Mouse (Mus musculus): ENCODE measurements around the gene Dab2ip. TPM values are rescaled to one million over a fixed set of nuclear protein-coding genes. Genes with fewer than 3 reads are reported as not detected.

Dab2ip gene
- 10 to 100 TPM; 41.7 to 46.3 TPM for total RNA-seq (2021)
- long read RNA-seq, experiment 1, full-length matches to known transcripts: 2 of 47 reads
- long read RNA-seq, experiment 1, partial matches to known transcripts: 25 of 47 reads
- long read RNA-seq, experiment 1, other reads (novel, unspliced or antisense): 20 of 47 reads
- long read RNA-seq, experiment 2, full-length matches to known transcripts: 2 of 49 reads
- long read RNA-seq, experiment 2, partial matches to known transcripts: 17 of 49 reads
- long read RNA-seq, experiment 2, other reads (novel, unspliced or antisense): 30 of 49 reads

DNA sequence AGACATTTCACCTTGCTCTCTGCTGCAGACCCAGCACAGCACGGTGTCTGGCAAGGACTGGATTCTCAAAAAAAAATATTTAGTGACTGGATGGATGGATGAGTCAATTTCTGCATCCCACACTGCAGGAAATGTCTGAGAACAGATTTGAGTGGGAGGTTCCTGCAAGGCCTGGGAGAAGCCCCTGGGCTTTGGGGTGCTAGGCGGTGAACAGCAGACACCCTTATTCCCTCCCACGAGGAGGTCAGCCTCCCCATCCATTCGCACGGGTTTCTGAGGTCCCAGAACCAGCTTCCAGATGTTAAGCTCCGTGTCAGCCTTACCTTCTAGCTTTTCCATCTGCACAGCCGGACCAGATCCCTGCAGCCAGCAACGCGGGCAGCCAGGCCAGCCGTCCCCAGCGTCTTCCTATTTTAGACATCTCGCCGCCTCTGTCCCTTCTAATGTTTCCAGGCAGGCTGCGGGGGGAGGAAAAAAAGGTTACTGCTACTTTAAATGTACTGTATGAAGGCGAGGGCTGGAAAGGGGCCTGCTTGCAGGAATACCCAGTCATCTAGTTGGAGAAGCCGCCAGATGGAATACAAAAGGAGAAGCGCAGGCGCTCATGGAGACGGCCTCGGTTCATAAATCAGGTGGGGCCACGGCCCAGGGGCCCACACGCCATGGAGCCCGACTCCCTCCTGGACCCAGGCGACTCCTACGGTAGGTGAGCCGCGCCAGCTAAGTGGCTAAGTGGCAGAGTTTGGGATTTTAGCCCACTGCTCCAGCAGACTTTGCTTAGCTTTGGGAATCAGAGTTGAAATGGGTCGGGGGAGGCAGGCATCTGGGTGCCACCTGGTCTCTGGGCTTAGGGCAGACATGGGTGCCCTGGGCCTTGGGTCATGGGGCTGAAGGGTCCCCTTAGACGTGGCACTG, at the start of gene Dab2ip:
Dab2ip (plus strand) TSS at position 356 of the 915 bp plus-strand sequence.
- DNase-seq (ENCODE audit: low spot score): peak; percentile 75

DNA sequence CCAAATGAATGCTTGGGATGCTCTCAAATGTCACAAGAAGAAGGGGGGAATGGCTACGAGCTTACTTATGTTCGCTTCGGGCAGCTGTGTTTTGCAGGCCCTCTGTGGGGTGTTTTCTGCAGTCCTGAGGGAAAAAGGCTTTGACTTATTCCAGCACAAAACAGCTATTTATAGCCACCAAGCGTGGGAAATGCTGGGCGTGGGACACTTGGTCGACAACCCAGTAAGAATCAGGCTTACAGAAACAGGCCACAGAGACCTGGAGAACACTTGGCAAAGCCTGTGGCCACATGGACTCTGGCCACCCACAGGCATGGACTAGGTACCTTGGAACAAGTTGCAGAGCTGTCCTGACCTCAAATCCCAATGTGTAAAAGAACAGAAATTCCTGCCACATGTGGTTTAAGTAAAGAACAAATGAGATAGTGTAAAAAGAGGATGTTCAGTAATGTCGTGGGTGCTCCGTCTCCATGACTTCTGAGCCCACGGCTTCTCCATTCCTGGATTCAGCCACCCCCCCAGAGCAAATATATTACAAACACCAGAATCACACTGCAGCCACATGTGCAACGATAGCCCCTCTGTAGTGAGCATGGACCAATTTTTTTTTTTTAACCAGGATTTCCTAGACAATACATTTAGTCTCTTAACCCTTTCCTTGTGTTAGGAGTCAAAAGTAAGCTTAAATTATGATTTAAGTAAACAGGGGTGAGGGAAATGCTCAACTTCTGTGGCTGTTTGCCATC, 49.3 kb upstream of the Dab2ip start:
- DNase-seq (ENCODE audit: low spot score): peak; percentile 59

DNA sequence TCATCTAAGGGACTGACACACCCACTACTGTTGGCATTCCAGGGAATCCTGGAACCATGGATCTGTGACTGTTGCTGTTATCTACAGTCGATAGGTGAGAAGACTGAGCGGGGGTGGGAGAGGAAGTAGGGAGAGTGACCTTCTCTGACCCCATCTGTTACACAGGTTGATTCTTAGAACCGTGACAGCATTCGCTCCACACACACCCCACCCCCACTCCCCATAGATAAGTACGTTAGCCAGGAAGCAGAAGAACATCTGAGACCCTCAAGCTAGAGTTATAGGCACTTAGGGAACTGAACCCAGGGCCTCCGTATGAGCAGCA, 48.8 kb upstream of the Dab2ip start:
- DNase-seq (ENCODE audit: low spot score): no peak

DNA sequence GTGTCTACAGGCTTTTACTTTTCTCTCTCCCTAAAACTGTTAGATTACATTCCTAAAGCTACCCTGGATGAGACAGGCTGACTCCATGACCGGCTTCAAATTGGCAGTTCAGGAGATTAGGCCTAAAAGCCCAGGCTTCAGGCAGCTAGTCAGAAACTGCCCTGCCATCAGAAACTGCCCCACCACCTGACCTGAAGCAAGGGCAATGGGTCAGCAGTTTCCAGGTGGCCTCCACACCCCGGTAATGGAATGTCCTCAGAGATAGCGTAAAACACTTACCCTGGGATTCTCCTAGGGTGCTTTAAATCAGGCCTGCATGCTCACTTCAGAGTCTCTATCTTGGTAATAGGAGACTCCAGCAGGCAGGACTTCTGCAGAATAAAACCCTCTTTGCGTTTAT, 48.2 kb upstream of the Dab2ip start:
- DNase-seq (ENCODE audit: low spot score): no peak

DNA sequence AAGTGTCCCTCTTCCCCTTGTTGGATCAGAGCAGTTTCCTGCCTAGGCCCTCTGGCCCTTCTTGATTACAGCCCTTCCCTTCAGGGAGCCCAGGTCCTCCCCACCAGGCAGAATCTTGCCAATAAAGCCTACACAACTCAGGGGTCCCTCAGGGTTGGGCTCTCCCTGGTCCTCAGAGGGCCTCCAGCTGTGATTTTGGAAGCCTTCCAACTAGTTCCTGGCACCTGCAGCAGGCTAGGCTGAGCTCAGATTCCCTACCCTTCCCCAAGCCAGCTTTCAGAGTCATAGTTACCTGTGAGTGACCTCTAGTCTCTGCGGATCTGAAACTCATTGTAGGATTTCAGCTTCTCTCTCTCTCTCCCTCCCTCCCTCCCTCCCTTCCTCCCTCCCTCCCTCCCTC, 47.1 kb upstream of the Dab2ip start:
- no peak for DNase-seq (ENCODE audit: low spot score)

DNA sequence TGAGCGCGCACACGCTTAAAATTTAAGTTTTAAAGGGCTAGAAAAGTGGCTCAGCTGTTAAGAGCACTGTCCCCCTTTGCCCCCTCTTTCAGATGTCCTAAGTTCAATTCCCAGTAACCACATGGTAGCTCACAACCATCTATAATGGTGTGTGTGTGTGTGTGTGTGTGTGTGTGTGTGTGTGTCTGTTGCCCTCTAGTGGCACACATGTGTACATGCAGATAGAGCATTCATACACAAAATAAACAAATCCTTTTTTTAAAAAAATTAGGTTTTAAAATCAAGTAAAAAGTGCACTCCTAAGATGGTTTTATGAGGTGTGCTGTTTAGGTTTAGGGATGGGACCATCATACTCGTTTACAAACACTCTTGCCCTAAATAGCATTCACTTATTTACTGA, 45.8 kb upstream of the Dab2ip start:
- no peak for DNase-seq (ENCODE audit: low spot score)

DNA sequence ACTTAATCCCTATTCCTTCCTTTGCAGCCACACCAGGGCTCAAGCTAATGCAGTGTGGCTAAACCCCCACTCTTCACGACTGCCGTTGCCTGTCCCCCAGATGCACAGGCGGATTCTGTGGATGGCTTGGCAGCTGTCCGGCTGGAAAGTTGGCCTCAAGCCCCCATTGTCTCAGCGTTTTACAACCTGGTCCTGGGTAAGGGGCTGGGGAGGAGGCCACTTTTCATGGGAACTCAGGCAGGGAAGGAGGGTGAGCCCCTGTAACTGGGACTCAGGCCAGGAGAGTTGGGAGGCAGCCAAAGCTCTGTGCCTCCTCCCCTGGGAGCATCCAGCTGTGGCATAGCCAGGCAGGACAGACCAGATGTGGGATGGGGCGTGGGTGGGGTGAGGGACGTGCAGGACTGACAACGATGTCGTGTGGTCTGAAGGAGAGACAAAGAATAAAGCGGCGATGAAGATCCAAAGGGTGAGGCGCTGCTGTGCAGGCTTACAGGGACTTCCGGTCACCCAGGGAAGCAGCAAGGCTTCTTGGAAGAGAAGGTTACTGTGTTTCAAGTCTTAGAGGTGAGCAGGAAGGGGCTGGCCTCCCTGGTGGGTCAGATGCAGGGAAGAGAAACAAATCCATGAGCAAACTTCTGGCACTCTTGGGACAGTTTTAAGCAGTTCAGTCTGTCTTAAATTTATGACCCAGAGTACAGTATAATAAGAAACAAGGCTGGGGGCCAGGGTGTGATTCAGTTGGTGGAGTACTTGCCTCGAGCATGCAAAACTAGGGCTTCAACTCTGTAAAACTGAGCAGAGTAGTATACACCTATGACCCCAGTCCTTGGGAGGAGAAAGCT, 43.8 kb upstream of the Dab2ip start:
- DNase-seq (ENCODE audit: low spot score): peak; percentile 35

DNA sequence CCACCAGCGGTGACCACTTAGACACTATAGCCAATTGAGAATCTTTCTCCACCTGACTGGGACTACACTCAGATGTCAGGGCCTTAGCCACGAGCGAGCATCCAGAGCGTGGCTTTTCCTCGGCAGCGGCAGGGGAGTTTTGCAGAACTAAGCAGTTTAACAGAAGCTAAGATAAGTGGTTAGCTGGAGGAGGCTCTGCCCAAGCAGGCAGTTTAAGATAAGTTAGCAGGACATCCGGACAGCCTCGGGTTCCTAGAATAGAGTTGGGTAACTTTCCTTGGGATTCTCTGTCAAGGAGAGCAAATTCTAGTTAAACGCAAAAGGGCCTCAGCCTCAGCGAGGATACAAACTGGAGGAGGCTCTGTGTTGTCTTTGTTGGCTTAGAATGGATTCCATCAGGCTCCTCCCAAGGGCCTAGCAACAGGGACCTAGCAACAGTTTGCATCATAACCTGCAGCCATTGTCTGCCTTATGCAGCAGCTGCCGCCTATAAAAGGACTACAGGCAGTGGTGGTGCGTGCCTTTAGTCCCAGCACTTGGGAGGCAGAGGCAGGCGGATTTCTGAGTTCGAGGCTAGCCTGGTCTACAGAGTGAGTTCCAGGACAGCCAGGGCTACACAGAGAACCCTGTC, 31.3 kb upstream of the Dab2ip start:
- no peak for DNase-seq (ENCODE audit: low spot score)

DNA sequence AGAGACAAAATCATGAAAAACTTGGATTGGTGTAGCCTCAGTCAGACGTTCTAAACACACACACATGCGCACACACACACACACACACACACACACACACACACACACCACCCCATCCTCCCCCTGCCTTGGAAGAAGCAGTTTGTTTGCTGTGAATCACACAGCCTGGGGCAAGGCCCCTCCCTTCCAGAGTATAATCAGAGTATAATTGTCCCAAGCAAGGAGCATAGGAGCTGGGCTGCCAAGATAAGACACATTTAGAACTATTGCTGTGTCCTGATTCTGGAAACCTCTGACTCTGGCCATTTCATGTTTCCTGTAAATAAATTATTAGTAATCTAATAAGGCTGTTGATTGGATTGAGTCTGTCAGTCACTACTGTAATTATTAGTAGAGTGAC, 29.0 kb upstream of the Dab2ip start:
- DNase-seq (ENCODE audit: low spot score): no peak

DNA sequence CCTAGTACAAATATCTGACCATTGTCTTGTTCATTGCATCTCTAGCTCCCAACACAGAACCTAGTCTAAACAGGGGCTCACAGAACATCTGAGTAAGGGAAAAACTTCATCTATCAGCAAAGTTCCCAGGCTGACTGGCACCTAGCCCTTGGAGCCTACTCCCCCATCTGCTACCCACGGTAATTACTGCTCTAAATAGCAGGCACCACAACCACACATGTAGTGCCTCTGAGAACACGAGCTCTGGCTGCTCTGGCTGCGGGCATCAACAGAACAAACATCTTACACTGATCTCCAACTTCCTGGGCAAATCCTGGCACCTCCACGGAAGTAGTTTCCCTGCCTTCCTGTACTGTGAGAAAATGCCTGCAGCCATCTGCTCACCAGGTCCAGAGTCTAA, 28.2 kb upstream of the Dab2ip start:
- no peak for DNase-seq (ENCODE audit: low spot score)

DNA sequence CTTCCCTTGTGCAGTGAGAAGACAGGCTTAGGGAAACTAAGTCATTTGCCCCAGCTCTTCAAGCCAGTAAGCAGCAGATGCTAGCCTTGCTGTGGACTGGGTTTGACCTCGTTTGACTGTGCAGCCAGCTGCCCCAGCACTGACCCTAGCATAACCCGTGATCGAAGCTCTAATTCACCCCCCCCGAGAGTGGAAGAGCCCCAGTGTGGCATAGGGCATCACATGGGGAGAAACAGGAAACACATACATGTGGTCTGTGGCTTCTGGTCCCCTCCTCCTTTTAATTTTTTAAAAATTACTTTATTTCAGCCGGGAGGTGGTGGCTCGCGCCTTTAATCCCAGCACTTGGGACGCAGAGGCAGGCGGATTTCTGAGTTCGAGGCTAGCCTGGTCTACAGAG, 27.3 kb upstream of the Dab2ip start:
- DNase-seq (ENCODE audit: low spot score): no peak

DNA sequence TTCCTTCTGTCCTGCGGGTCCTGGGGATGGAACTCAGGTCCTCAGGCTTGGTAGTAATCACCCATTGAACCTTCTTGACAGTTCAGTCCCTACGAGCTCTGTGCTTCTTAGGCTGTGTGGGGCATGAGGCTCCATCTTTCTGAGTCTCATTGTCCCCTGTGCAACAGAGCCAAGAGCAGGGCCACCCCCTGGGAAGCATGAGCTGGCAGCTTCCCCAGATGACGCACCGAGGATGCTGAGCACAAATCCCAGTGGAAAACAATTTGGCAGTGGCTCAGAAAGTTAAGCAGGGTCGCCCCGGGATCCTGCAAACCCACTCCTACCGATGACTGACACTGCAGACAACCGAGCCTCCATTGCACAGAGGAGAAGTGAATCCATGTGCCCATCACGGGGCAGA, 24.4 kb upstream of the Dab2ip start:
- no peak for DNase-seq (ENCODE audit: low spot score)

DNA sequence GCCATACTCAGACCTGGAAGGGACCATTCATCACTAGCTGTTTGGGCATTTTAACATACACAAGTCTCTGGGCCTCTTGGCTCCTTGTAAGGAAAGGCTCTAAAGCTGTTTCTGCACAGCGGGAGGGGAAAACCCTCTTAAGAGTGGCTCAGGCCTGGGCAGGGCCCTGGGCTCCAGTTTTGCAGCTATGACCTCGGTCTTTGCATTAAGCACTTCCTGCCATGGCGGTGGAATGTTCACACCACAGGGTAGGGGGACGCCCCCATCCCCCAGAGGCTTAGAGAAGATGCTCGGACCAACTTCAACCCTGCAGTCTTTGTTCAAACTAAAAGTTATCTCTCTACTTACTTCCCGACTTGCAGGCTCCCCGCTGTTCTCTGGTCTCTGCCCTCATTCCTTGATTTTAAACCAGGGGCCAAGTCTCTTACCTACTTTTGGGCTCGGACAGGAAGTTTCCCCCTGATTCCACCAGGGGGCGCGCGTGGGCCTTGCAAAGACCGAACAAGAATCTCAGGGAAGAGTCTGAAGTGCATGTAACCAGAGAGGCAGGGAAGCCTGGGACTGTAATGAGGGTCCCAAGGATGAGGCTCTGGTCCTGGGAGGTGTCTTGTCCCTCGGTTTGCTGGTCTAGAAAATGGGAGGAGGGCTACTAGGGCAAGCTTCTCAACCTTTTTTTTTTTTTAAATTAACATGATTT, 18.6 kb upstream of the Dab2ip start:
- peak; percentile 79 for DNase-seq (ENCODE audit: low spot score)

DNA sequence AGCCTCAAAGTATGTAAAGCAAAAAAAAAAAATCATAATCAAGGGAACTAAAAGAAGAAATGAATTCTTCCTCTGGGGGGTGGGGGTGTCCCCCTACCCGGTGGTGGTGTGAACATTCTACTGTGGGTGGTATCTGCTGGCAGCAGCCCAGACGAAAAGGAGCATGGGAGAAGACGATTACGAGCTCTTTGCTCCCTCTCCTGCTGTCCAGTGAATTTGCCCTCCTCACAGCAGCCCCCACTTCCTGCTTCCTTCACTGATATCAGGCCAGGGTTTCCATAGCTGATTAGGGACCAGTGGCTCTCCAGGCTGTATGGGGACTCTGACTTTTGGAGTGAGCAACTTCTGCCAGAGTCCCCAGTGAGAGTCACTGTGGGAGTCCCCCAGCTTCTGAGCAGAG, 17.3 kb upstream of the Dab2ip start:
- DNase-seq (ENCODE audit: low spot score): no peak

DNA sequence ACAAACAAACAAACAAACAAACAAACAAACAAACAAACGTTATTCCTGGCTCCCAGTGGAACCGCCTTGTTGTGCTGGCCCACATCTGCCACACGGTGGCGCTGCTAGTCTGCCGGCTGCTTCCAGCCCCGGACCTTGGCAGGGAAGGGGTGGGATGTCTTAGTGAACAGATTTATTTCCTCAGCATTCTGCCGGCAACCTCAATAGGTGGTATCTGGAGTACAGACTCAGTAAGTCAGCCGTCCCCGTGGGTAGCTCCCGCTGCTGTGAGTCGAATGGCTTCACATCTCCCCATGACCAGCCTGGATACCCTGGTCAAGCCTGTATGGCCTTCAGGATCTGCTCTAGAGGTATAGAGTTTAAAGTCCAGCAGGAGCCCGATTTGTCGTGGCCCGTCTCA, 13.3 kb upstream of the Dab2ip start:
- DNase-seq (ENCODE audit: low spot score): peak; percentile 64

DNA sequence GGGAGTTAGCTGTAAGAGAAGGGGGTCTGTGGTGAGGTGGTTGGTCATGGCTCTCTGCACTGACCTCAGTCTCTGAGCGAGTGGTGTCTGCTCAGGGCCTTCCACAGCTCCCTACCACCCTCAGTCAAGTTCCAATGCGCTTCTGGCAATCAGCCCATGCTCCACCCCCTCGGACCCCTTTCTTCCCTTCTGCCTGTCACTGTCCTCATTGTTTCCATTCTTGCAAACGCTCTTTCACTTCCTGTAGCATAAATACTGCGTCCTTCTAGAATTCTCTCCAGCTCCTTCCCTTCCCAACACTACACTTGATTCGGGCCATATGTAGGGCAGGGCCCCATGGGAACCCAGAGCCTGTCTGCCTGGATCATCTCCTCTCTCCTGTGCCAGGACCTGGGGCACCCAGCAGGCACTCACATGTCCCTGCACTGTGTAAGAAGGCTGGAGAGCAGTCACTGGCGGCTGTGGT, 12.9 kb upstream of the Dab2ip start:
- DNase-seq (ENCODE audit: low spot score): no peak

DNA sequence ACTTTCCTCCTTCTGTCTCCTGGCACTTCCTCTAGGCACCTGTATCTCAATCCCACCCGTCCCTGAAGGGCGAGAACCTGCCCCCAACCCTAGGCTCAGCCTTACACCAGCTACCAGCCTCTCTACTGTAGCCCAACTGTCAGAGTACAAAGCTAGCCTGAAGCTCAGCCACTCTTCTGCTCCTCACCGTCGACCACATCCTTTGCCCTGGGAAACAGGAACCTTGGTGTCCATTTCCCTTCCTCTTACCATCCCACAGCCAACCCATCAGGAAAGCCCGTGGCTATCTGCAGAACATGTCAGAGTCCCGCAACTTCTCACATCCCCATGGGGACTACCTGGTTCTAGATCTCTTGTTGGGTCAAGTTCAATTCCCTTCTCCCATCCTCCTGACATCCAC, 11.6 kb upstream of the Dab2ip start:
- no peak for DNase-seq (ENCODE audit: low spot score)

DNA sequence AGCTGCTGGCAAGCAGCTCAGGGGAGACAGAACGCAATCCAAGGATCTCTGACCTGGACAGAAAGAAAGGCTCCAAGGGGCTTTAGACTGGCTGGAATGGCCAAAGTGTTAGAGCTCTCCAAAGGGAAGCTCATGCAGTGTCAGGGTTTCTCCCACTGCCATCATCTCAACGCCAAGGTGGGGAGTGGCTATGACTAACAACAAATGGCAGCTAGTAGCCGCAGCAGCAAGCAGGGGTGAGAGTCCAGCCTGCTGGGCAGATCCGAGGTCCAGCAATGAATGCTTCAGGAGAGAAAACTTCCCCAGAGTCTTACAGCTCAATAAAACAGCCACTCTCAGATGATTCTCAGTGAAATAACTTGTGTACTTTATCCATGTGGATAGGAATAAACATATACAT, 8.9 kb upstream of the Dab2ip start:
- no peak for DNase-seq (ENCODE audit: low spot score)

DNA sequence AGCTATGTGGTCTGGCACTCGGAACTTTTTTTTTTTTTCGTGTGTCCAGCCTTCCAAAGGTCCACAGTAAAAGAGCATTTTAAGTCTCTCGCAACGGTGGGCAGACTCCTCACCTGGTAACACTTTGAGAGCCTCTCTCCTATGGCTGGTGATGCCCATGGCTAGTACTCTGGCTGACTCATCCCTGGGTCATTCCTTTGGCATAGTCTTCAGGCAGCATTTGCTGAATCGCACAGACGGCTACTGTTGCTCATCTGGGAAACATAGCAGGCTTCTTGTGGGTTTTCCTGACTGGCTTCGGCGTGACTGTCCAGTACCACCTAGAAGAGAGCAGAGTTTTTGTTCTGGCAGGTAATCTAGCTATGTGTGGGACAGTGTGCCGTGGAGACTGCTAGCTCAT, 8.0 kb upstream of the Dab2ip start:
- no peak for DNase-seq (ENCODE audit: low spot score)

DNA sequence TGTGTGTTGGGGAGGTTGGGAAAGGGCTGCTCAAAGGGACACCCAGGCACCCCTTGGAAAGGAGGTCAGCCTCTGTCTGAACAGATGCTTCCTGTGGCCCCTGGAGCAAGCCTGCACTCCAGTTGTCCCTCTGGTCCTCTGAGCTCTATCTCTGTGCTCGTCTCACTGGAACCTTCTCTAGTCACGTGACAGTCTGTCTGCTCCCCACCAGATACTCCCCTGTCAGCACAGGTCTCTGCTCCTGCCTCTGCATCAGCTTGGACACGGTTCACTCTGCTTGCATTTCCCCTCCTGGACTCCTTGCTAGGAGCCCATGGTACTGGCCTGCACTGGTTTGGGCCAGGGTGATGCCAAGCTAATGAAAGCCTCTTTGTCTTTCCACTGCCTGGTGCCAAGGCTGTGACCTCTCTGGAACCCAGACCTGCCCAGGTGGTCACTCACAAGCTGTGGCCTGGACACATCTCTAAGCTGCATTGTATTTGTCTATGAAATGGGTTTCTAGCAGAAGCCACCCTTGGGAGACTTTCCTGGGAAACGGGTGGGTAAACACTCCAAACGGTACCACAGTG, 1.1 kb upstream of the Dab2ip start:
- DNase-seq (ENCODE audit: low spot score): no peak

Measured in gastrocnemius, adult 18-20 months (tissue).